Mouse (Mus musculus): ENCODE measurements around the gene Mrps27.

DNA sequence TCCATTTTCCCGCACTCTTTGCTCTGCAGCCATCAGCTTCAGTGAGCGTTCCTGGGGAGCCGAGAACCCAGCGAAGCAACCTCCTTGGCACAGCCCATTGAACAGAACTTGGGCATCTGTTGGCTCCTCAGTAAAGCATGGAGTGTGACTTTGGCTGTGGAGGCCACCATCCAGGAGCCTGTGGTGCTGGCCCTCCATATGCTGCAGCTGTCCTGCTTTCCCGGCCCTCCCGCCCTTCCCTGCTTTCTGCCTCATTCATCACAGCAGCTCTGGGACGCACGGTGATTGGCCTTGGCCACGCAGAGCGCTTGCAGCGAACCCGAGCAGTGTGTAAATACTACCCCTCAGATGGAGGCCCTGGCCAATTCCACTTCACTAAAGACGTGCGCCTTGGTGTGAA is 14.3 kb downstream of the Mrps27 start:
- no peak for TF ChIP-seq CTCF (IDR thresholded peaks at IDR 0.05; ENCODE audit: low read depth)
- no peak for TF ChIP-seq EP300 (optimal IDR thresholded peaks at IDR 0.05)

All from stomach, postnatal 0 days (tissue).